Mouse (Mus musculus): ENCODE results near the gene Tnrc18. TPM values are rescaled to one million over a fixed set of nuclear protein-coding genes. Genes with fewer than 3 reads are reported as not detected.
A peak's percentile ranks its signal among the peaks of the same experiment; 100 is the strongest.

Gene Tnrc18
- polyA plus RNA-seq, 1 experiment from 2014 or later: 36.4 TPM

- Histone ChIP-seq H3K4me2 (ENCODE audit: low read depth, low read length) (no peak overlapping the region), H3K4me1 (ENCODE audit: control insufficient read depth, insufficient read depth, low read length) (peaks cover 15% of the 10 kb centered on the region)
Observed at GRCm38 (mm10) chr5:142792594-142792993, 24.9 kb downstream of the Tnrc18 start.

GRCm38 (mm10) chr5:142788279-142788678 lies 29.2 kb downstream of the Tnrc18 start:
- WGBS: 93% methylated on average over 21 of the region's 23 CpGs
- H3K36me3 ChIP-seq (ENCODE audit: control insufficient read depth, insufficient read depth, low read length): peaks cover 36% of the 10 kb centered on the region

More at GRCm38 (mm10) chr5:142792594-142792993, 24.9 kb downstream of the Tnrc18 start:
- H3K9me3 ChIP-seq (ENCODE audit: control insufficient read depth, low read length): no peaks in the 10 kb centered on the region
- H3K27me3 ChIP-seq (ENCODE audit: control insufficient read depth, insufficient read depth, low read length): no peaks in the 10 kb centered on the region
- H3K36me3 ChIP-seq (ENCODE audit: control insufficient read depth, insufficient read depth, low read length): peaks cover 26% of the 10 kb centered on the region
- WGBS: 88% methylated on average over 4 of the region's 4 CpGs
- no peak overlapping the region for H3K27ac ChIP-seq (ENCODE audit: low read depth, low read length)
- no peak overlapping the region for H3K4me3 ChIP-seq (ENCODE audit: low read depth, low read length)
- no peak for ATAC-seq (ENCODE audit: low read depth)
- H3K9ac ChIP-seq (replicated peaks; ENCODE audit: low read depth, low read length): no peak overlapping the region

GRCm38 (mm10) chr5:142787304-142787905 lies 30.1 kb downstream of the Tnrc18 start:
- Histone ChIP-seq H3K27me3 (ENCODE audit: control insufficient read depth, insufficient read depth, low read length) (no peaks in the 10 kb centered on the region), H3K27ac (ENCODE audit: low read depth, low read length) (no peak overlapping the region), H3K9me3 (ENCODE audit: control insufficient read depth, low read length) (no peaks in the 10 kb centered on the region), H3K36me3 (ENCODE audit: control insufficient read depth, insufficient read depth, low read length) (peaks cover 36% of the 10 kb centered on the region), H3K4me3 (ENCODE audit: low read depth, low read length) (no peak overlapping the region), H3K9ac (replicated peaks; ENCODE audit: low read depth, low read length) (no peak overlapping the region), H3K4me1 (ENCODE audit: control insufficient read depth, insufficient read depth, low read length) (0 out of 2 replicates have a peak, but pooled peaks cover 8% of the 10 kb centered on the region), H3K4me2 (ENCODE audit: low read depth, low read length) (no peak overlapping the region)
- ATAC-seq (ENCODE audit: low read depth): no peak
- 92% methylated on average over 35 of the region's 37 CpGs for WGBS

More at GRCm38 (mm10) chr5:142788279-142788678, 29.2 kb downstream of the Tnrc18 start:
- Histone ChIP-seq H3K4me3 (ENCODE audit: low read depth, low read length) (no peak overlapping the region), H3K9me3 (ENCODE audit: control insufficient read depth, low read length) (no peaks in the 10 kb centered on the region), H3K27ac (ENCODE audit: low read depth, low read length) (no peak overlapping the region), H3K4me2 (ENCODE audit: low read depth, low read length) (no peak overlapping the region), H3K9ac (replicated peaks; ENCODE audit: low read depth, low read length) (no peak overlapping the region), H3K4me1 (ENCODE audit: control insufficient read depth, insufficient read depth, low read length) (0 out of 2 replicates have a peak, but pooled peaks cover 8% of the 10 kb centered on the region), H3K27me3 (ENCODE audit: control insufficient read depth, insufficient read depth, low read length) (no peaks in the 10 kb centered on the region)
- ATAC-seq (ENCODE audit: low read depth): no peak

GRCm38 (mm10) chr5:142786709-142787108 lies 30.8 kb downstream of the Tnrc18 start:
- Histone ChIP-seq H3K27ac (ENCODE audit: low read depth, low read length) (no peak overlapping the region), H3K36me3 (ENCODE audit: control insufficient read depth, insufficient read depth, low read length) (peaks cover 36% of the 10 kb centered on the region), H3K27me3 (ENCODE audit: control insufficient read depth, insufficient read depth, low read length) (no peaks in the 10 kb centered on the region), H3K4me1 (ENCODE audit: control insufficient read depth, insufficient read depth, low read length) (0 out of 2 replicates have a peak, but pooled peaks cover 8% of the 10 kb centered on the region), H3K4me2 (ENCODE audit: low read depth, low read length) (no peak overlapping the region), H3K9ac (replicated peaks; ENCODE audit: low read depth, low read length) (no peak overlapping the region), H3K4me3 (ENCODE audit: low read depth, low read length) (no peak overlapping the region), H3K9me3 (ENCODE audit: control insufficient read depth, low read length) (no peaks in the 10 kb centered on the region)
- 93% methylated on average over 5 of the region's 5 CpGs for WGBS
- ATAC-seq (ENCODE audit: low read depth): no peak

- Histone ChIP-seq H3K27me3 (ENCODE audit: control insufficient read depth, insufficient read depth, low read length) (no peaks in the 10 kb centered on the region), H3K9ac (replicated peaks; ENCODE audit: low read depth, low read length) (no peak overlapping the region), H3K27ac (ENCODE audit: low read depth, low read length) (no peak overlapping the region), H3K9me3 (ENCODE audit: control insufficient read depth, low read length) (no peaks in the 10 kb centered on the region), H3K4me1 (ENCODE audit: control insufficient read depth, insufficient read depth, low read length) (peaks cover 10% of the 10 kb centered on the region), H3K4me3 (ENCODE audit: low read depth, low read length) (no peak overlapping the region), H3K36me3 (ENCODE audit: control insufficient read depth, insufficient read depth, low read length) (peaks cover 36% of the 10 kb centered on the region), H3K4me2 (ENCODE audit: low read depth, low read length) (no peak overlapping the region)
- no peak for ATAC-seq (ENCODE audit: low read depth)
- 89% methylated on average over 3 of the region's 3 CpGs for WGBS
Observed at GRCm38 (mm10) chr5:142786215-142786614, 31.2 kb downstream of the Tnrc18 start.

- Histone ChIP-seq H3K4me3 (ENCODE audit: low read depth, low read length) (no peak overlapping the region), H3K4me1 (ENCODE audit: control insufficient read depth, insufficient read depth, low read length) (peaks cover 20% of the 10 kb centered on the region), H3K9me3 (ENCODE audit: control insufficient read depth, low read length) (no peaks in the 10 kb centered on the region), H3K27me3 (ENCODE audit: control insufficient read depth, insufficient read depth, low read length) (no peaks in the 10 kb centered on the region), H3K9ac (replicated peaks; ENCODE audit: low read depth, low read length) (no peak overlapping the region), H3K27ac (ENCODE audit: low read depth, low read length) (no peak overlapping the region), H3K36me3 (ENCODE audit: control insufficient read depth, insufficient read depth, low read length) (peaks cover 18% of the 10 kb centered on the region), H3K4me2 (ENCODE audit: low read depth, low read length) (no peak overlapping the region)
- 58% methylated on average over 7 of the region's 7 CpGs for WGBS
- ATAC-seq (ENCODE audit: low read depth): no peak
Observed at GRCm38 (mm10) chr5:142783142-142783540, 34.3 kb downstream of the Tnrc18 start.

- H3K36me3 ChIP-seq (ENCODE audit: control insufficient read depth, insufficient read depth, low read length): peaks cover 14% of the 10 kb centered on the region
- H3K27me3 ChIP-seq (ENCODE audit: control insufficient read depth, insufficient read depth, low read length): no peaks in the 10 kb centered on the region
- no peak for ATAC-seq (ENCODE audit: low read depth)
- peaks cover 20% of the 10 kb centered on the region for H3K4me1 ChIP-seq (ENCODE audit: control insufficient read depth, insufficient read depth, low read length)
- H3K4me3 ChIP-seq (ENCODE audit: low read depth, low read length): no peak overlapping the region
- 92% methylated on average over 8 of the region's 8 CpGs for WGBS
- no peak overlapping the region for H3K27ac ChIP-seq (ENCODE audit: low read depth, low read length)
- H3K9me3 ChIP-seq (ENCODE audit: control insufficient read depth, low read length): no peaks in the 10 kb centered on the region
- no peak overlapping the region for H3K4me2 ChIP-seq (ENCODE audit: low read depth, low read length)
- no peak overlapping the region for H3K9ac ChIP-seq (replicated peaks; ENCODE audit: low read depth, low read length)
Observed at GRCm38 (mm10) chr5:142782459-142783141, 34.9 kb downstream of the Tnrc18 start.

GRCm38 (mm10) chr5:142780579-142780978 lies 36.9 kb downstream of the Tnrc18 start:
- peak; percentile 22; the same call in 1 of the 2 replicates for ATAC-seq (ENCODE audit: low read depth)
- Histone ChIP-seq H3K36me3 (ENCODE audit: control insufficient read depth, insufficient read depth, low read length) (peaks cover 10% of the 10 kb centered on the region), H3K4me3 (ENCODE audit: low read depth, low read length) (no peak overlapping the region), H3K9me3 (ENCODE audit: control insufficient read depth, low read length) (no peaks in the 10 kb centered on the region), H3K4me1 (ENCODE audit: control insufficient read depth, insufficient read depth, low read length) (peaks cover 20% of the 10 kb centered on the region), H3K9ac (replicated peaks; ENCODE audit: low read depth, low read length) (no peak overlapping the region), H3K27me3 (ENCODE audit: control insufficient read depth, insufficient read depth, low read length) (no peaks in the 10 kb centered on the region), H3K27ac (ENCODE audit: low read depth, low read length) (no peak overlapping the region; the same call in 1 of the 2 replicates), H3K4me2 (ENCODE audit: low read depth, low read length) (no peak overlapping the region)
- WGBS: 70% methylated on average over 5 of the region's 5 CpGs

GRCm38 (mm10) chr5:142778871-142779270 lies 38.6 kb downstream of the Tnrc18 start:
- Histone ChIP-seq H3K4me1 (ENCODE audit: control insufficient read depth, insufficient read depth, low read length) (peaks cover 12% of the 10 kb centered on the region), H3K9me3 (ENCODE audit: control insufficient read depth, low read length) (no peaks in the 10 kb centered on the region), H3K4me2 (ENCODE audit: low read depth, low read length) (no peak overlapping the region), H3K27ac (ENCODE audit: low read depth, low read length) (no peak overlapping the region), H3K27me3 (ENCODE audit: control insufficient read depth, insufficient read depth, low read length) (no peaks in the 10 kb centered on the region), H3K4me3 (ENCODE audit: low read depth, low read length) (no peak overlapping the region), H3K36me3 (ENCODE audit: control insufficient read depth, insufficient read depth, low read length) (peaks cover 27% of the 10 kb centered on the region), H3K9ac (replicated peaks; ENCODE audit: low read depth, low read length) (no peak overlapping the region)
- WGBS: 73% methylated on average over 6 of the region's 6 CpGs
- no peak for ATAC-seq (ENCODE audit: low read depth)

Measured in neural tube, embryonic 14.5 days (tissue).